Mouse (Mus musculus) natural killer cell, adult 2 months (primary cell): Measurements from ENCODE around the gene Tmcc3.

ENCODE experiments used
- DNase-seq, 2 experiments: peaks; one replicate each; pipeline ENCODE4 v3.0.0; 2022; ENCODE audit warnings: low spot score in 2 of 2

Gene Tmcc3

DNA sequence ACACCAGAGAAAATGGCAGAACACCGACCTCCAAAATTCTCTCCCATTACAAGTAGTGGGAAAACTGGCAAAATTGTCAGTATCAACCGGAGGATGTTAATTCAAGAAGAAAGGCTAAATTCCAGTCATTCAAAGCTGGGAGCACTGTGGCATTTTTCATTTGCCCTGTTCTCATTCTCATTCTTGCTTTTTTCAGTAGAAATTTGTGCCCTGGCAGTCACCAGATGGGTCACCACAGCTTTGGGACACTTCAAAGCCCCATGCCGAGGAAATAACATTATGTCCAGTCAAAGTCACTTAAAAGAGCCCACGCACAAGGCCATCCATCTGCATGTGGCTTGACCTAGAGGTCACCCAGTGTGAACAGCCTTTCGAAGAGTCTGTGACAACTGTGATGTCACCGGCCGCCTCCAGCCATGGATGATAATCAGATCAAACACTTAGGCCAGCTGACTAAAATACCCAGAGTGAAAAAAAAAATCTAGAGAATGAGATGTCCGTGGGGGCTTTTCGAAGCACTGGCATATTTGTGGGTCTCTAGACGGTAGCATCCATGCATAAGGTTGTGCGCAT is 319.9 kb downstream of the Tmcc3 start:
- DNase-seq, result no peak

DNA sequence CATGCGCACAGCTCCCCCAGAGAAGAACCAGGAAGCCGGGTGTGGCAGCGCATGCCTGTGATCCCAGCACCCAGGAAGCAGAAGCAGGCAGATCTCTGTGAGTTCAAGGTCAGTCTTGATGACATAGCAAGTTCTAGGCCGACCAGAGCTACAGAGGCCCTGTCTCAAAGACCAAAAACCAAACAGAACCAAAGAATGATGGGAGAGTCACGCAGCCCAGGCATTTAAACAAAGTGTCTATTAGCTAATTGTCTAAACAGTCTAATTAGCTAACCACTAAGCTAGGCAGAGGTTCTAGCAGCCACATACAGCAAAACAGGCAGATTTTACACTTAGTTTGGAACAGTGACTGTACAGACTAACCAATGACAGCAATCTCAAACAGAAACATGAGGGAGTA is 320.5 kb downstream of the Tmcc3 start:
- DNase-seq, result no peak

DNA sequence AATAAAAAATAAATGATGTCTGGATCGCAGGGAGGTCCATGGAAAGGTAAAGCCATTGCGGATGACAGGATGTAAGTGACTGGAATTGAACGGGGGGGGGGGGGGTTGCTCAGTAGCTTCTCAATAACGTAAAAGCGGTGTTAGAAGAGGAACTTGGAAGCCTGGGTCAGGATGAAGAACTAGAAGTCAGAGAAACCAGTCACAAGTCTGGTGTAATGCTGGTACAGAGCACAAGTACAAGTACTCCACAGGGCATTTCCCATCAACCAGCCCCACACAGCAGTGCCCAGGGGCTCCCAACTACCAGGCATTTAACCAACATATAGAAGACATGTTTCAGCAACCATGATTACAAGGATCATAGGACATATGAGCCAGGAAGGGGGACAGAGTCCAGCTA is 326.9 kb downstream of the Tmcc3 start:
- no peak for DNase-seq

DNA sequence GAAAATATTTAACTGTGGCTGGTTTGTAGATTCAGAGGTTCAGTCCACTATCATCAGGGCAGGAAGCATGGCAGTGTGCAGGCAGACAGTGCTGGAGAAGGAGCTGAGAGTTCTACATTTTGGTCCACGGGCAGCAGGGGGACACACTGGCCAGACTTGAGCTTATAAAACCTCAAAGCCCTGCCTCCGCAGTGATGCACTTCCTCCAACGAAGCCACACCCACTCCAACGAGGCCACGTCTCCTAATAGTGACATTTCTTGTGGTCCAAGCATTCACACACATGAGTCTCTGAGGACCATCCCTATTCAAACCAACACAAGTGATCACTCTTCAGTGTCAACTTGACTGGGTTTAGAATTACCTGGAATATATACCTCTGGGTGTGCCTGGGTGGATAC is 327.5 kb downstream of the Tmcc3 start:
- DNase-seq, result peak; percentile 29 to 45

DNA sequence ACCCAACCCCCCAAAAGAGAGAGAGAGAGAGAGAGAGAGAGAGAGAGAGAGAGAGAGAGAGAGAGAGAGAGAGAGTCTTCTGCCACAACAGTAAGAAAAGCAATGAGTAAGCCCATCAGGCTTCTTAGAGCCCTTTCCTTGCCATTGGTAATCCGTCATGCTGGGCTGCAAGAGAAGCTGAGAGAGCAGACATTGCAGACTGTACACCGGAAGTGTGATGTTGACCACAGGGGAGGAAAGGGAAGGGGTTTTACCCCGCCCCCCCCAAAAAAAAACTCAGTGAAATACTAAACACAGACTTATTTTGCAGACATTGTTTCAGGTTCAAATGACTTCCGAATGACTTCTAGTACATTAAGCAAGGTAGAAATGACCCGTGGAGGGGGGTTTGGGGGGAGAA is 328.3 kb downstream of the Tmcc3 start:
- DNase-seq, result peak in 1 of 2 experiments; percentile 11
